Mouse (Mus musculus): ENCODE measurements around the gene Tspan12.

GRCm38 (mm10) chr6:21797087-21797486 is 55.2 kb downstream of the Tspan12 start:
- TF ChIP-seq CTCF (IDR thresholded peaks at IDR 0.05; ENCODE audit: borderline replicate concordance, extremely low read depth, insufficient read depth, insufficient read length) = no peak
- no peak for TF ChIP-seq POLR2A (IDR thresholded peaks at IDR 0.05; ENCODE audit: borderline replicate concordance, extremely low read depth, insufficient read depth, insufficient read length, poor library complexity, severe bottlenecking)

Data from brain, embryonic 14.5 days (tissue).